In the genomic region with DNA sequence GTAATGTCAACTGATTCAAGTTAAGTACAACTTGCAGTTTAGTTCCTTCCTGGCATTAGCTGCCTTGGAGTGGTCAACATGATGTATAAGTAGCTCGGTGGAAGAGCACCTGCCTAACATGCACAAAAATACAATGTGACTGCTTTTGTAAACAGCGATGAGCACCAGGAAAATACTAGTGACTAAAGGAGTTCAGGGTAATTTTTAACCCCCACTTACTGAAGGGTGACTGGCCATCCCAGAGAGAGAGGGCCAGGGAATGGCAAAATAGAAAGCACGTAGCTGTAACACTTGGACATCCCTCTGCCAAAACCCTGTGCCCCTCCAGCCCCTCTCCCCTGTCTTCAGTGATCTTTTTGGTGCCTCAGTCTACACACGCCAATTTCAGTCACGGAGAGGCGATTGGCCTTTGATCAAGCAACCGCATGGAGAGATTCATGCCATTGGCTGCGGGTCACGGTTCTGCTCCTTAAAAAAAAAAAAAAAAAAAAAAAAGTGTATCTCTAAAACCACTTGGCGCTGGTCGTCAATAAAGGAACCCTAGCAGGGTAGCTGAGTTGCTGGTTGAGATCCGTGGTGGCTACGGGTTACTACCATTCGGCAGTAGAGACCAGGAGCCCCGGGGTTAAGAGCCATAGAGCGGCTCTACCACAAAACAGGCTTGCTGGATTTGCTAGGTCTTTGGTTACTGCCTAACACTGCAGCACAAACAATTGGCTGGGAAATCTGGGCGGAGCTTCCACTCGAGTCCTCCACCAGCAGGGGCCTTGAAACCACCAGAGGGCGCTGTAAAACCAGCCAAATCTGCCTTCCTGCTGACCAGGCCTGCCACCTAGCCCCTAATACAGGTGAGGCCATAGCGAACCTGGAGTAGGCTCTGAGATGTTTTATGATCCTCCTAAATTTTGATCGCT, we compare ENCODE assay signal across 8 mouse cellular contexts. TPM values are rescaled to one million over a fixed set of nuclear protein-coding genes. Genes with fewer than 3 reads are reported as not detected.
A peak's percentile ranks its signal among the peaks of the same experiment; 100 is the strongest.
DNase-seq lines count a peak whose midpoint lies in the region; ATAC-seq lines count a peak whose summit lies in the region.

No protein-coding gene starts in this region.

- H3K27me3 ChIP-seq in forebrain, embryonic 14.5 days (replicated peaks; ENCODE audit: control insufficient read depth, insufficient read depth, low read length): no peaks in the 10 kb centered on the region
- H3K27me3 ChIP-seq in neural tube, embryonic 15.5 days (replicated peaks): no peaks in the 10 kb centered on the region

- peaks cover 5% of the 10 kb centered on the region; the same call in 1 of the 2 replicates for H3K4me1 ChIP-seq in forebrain, embryonic 14.5 days (ENCODE audit: control insufficient read depth, insufficient read depth, low read length)
- peaks cover 9% of the 10 kb centered on the region for H3K4me1 ChIP-seq in neural tube, embryonic 15.5 days

- 12% methylated on average over 21 of the region's 21 CpGs for WGBS in forebrain, embryonic 14.5 days
- 10% methylated on average over 21 of the region's 21 CpGs for WGBS in neural tube, embryonic 15.5 days

- H3K9me3 ChIP-seq in forebrain, embryonic 14.5 days (replicated peaks; ENCODE audit: control insufficient read depth, low read length): no peaks in the 10 kb centered on the region
- no peaks in the 10 kb centered on the region for H3K9me3 ChIP-seq in neural tube, embryonic 15.5 days (replicated peaks)

- peak overlapping the region; percentile 47; the same call in 1 of the 2 replicates for H3K9ac ChIP-seq in forebrain, embryonic 14.5 days (ENCODE audit: low read length)
- peak overlapping the region; percentile 45; the same call in 1 of the 2 replicates for H3K9ac ChIP-seq in neural tube, embryonic 15.5 days (replicated peaks)

- intact Hi-C loops in heart, postnatal 14 days (cut with DNase I): no loop called here

- no peak overlapping the region for H3K27ac ChIP-seq in forebrain, embryonic 14.5 days (ENCODE audit: low read depth, low read length)
- peak overlapping the region; percentile 77 for H3K27ac ChIP-seq in neural tube, embryonic 15.5 days (replicated peaks)

- peak overlapping the region; percentile 54 for H3K4me2 ChIP-seq in forebrain, embryonic 14.5 days (ENCODE audit: low read length)
- peak overlapping the region; percentile 62 for H3K4me2 ChIP-seq in neural tube, embryonic 15.5 days

- H3K4me3 ChIP-seq in forebrain, embryonic 14.5 days (ENCODE audit: low read depth, low read length): peak overlapping the region; percentile 23
- H3K4me3 ChIP-seq in neural tube, embryonic 15.5 days (replicated peaks): peak overlapping the region; percentile 38

- peak; percentile 98 for DNase-seq in ES-CJ7 (ENCODE audit: low read depth, low spot score)
- peak; percentile 96 for DNase-seq in cerebellum, adult 11 months
- DNase-seq in forebrain, embryonic 14.5 days (ENCODE audit: low spot score): peak; percentile 96
- peak; percentile 91 to 96 for DNase-seq in heart, postnatal 14 days
- peak; percentile 97 for DNase-seq in layer of hippocampus, adult 11-12 months (ENCODE audit: low spot score)
- DNase-seq in lung, adult 18-20 months: peak; percentile 95 to 97
- peak; percentile 88 for DNase-seq in testis, postnatal 14 days (ENCODE audit: low spot score)

- ATAC-seq in forebrain, embryonic 14.5 days: peak; percentile 65
- ATAC-seq in neural tube, embryonic 15.5 days (ENCODE audit: low FRiP score): peak; percentile 85

- H3K36me3 ChIP-seq in forebrain, embryonic 14.5 days (ENCODE audit: control insufficient read depth, insufficient read depth, low read length): no peaks in the 10 kb centered on the region
- H3K36me3 ChIP-seq in neural tube, embryonic 15.5 days: no peaks in the 10 kb centered on the region

RNA-seq across cellular contexts. Expression of gene Psmd1, which starts 5.1 kb away (rescaled TPM):
- polyA plus RNA-seq in forebrain, embryonic 14.5 days (2014; fragmentation: Nextera tagmentation; extraction: Ambion mirVana): 186 and 198 TPM in 2 replicates
- 100 to 1,000 TPM in 1 of 2 experiments, 10 to 100 TPM in 1; 98.5 to 105 TPM for total RNA-seq in heart, postnatal 14 days (2021)
- 180 and 184 TPM in 2 replicates for polyA plus RNA-seq in neural tube, embryonic 15.5 days (2015; fragmentation: Nextera tagmentation; extraction: Ambion mirVana)

RNA-seq across cellular contexts. Expression of gene 2810459M11Rik, which starts 13.4 kb away (rescaled TPM):
- polyA plus RNA-seq in forebrain, embryonic 14.5 days (2014; fragmentation: Nextera tagmentation; extraction: Ambion mirVana): 8.8 and 9.5 TPM in 2 replicates
- not detected for total RNA-seq in heart, postnatal 14 days (2021)
- 7.0 and 7.2 TPM in 2 replicates for polyA plus RNA-seq in neural tube, embryonic 15.5 days (2015; fragmentation: Nextera tagmentation; extraction: Ambion mirVana)

RNA-seq across cellular contexts. Expression of gene Spata3, which starts 42.5 kb away (rescaled TPM):
- 0.45 TPM in 1 of 2 replicates, not detected in the other for polyA plus RNA-seq in forebrain, embryonic 14.5 days (2014; fragmentation: Nextera tagmentation; extraction: Ambion mirVana)
- not detected for total RNA-seq in heart, postnatal 14 days (2021)
- 0.41 and 0.60 TPM in 2 replicates for polyA plus RNA-seq in neural tube, embryonic 15.5 days (2015; fragmentation: Nextera tagmentation; extraction: Ambion mirVana)

RNA-seq across cellular contexts. Expression of gene Htr2b, which starts 52.7 kb away (rescaled TPM):
- 0.20 and 0.41 TPM in 2 replicates for polyA plus RNA-seq in forebrain, embryonic 14.5 days (2014; fragmentation: Nextera tagmentation; extraction: Ambion mirVana)
- total RNA-seq in heart, postnatal 14 days (2021): under 1 TPM in 1 of 2 experiments, not detected in 1; 0.20 TPM
- 0.12 and 0.66 TPM in 2 replicates for polyA plus RNA-seq in neural tube, embryonic 15.5 days (2015; fragmentation: Nextera tagmentation; extraction: Ambion mirVana)
